Mouse (Mus musculus) liver, adult 2 months (tissue): ENCODE measurements at regions not wholly inside any gene's neighbourhood (a gene's known extent, or its start where the extent isn't known, plus 50 kb on each side); places are given as distances from the start of the nearest gene placed in this dataset.

Source experiments
- CTCF ChIP-seq: fragments of 200-500 bp; IDR thresholded peaks from 2 replicates; pipeline ENCODE4 v1.5.1; 2011; ENCODE audit warnings: low read depth, low read length, control low read depth
- POLR2A ChIP-seq: fragments of 200-500 bp; IDR thresholded peaks from 2 replicates; pipeline ENCODE4 v1.6.1; 2011; ENCODE audit warnings: low read length, control low read depth; ENCODE audit not compliant: insufficient read depth; ENCODE audit errors: extremely low read depth

DNA sequence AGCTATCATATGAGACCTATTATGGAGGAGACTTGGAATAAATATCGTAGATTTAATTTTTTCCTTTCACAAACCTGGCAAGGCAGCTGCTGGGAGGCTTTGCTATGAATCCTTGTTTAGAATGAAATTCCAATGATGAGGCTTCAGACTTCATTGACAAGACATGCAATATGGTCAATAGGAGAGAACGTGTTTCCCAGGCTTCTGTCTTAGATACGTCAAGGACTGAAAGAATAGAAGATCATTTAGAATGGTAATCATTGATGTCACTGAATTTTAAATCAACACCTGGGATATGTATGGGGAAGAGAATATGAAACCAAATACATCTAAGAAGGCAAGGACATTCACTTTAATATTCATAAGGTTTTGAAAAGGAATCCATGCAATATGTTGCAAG lies 1393.6 kb downstream of the Efnb2 start:
- TF ChIP-seq CTCF = no peak
- no peak for TF ChIP-seq POLR2A
